Mouse (Mus musculus) forebrain, embryonic 11.5 days (tissue): ENCODE measurements around the gene Etfb. TPM values are rescaled to one million over a fixed set of nuclear protein-coding genes. Genes with fewer than 3 reads are reported as not detected.

Experiments used
- ATAC-seq: fragments of 200-750 bp; cut with Nextera tagmentation; replicated peaks from 2 replicates; pipeline ENCODE4 v1.8.0; 2017; ENCODE audit warnings: moderate TSS enrichment; ENCODE audit not compliant: low FRiP score
- DNase-seq: peaks from one replicate; pipeline ENCODE4 v3.0.0-alpha.2; 2017; ENCODE audit warnings: low spot score
- H3K27ac ChIP-seq: fragments of 300-500 bp; sonication (generic); 2 replicates; pipeline ENCODE4 v1.5.1; 2014; ENCODE audit warnings: low read depth, low read length
- H3K27me3 ChIP-seq: fragments of 300-500 bp; sonication (generic); 2 replicates; pipeline ENCODE4 v1.6.1; 2014; ENCODE audit warnings: mild to moderate bottlenecking, low read length, mixed read lengths; ENCODE audit not compliant: control insufficient read depth, insufficient read depth
- H3K36me3 ChIP-seq: fragments of 300-500 bp; sonication (generic); 2 replicates; pipeline ENCODE4 v1.6.1; 2014; ENCODE audit warnings: mild to moderate bottlenecking, low read length, moderate library complexity, mixed read lengths; ENCODE audit not compliant: control insufficient read depth, insufficient read depth
- H3K4me1 ChIP-seq: fragments of 300-500 bp; sonication (generic); replicated peaks from 2 replicates; pipeline ENCODE4 v1.6.1; 2014; ENCODE audit warnings: low read length, mixed read lengths; ENCODE audit not compliant: control insufficient read depth, insufficient read depth
- H3K4me2 ChIP-seq: fragments of 300-500 bp; sonication (generic); 2 replicates; pipeline ENCODE4 v1.6.1; 2014; ENCODE audit warnings: low read depth, mild to moderate bottlenecking, low read length, moderate library complexity, mixed read lengths; ENCODE audit not compliant: severe bottlenecking
- H3K4me3 ChIP-seq: fragments of 300-500 bp; sonication (generic); 2 replicates; pipeline ENCODE4 v1.5.1; 2014; ENCODE audit warnings: low read depth, low read length
- H3K9ac ChIP-seq: fragments of 300-500 bp; sonication (generic); 2 replicates; pipeline ENCODE4 v1.6.1; 2014; ENCODE audit warnings: low read length
- H3K9me3 ChIP-seq: fragments of 300-500 bp; sonication (generic); 2 replicates; pipeline ENCODE4 v1.6.1; 2016; ENCODE audit warnings: low read length, mixed read lengths; ENCODE audit not compliant: control insufficient read depth
- WGBS: fragments of 180-500 bp; shearing (Covaris S2); extraction: QIAGEN DNeasy Blood & Tissue Kit; methylation state at CpG from one replicate; pipeline ENCODE4 v1.1.7; 2014; 5-methylcytosine and 5-hydroxymethylcytosine counted together
- microRNA-seq: library from miRNA; unstranded; fragments of <30 nt; microRNA quantifications from one replicate; pipeline ENCODE4, GENCODE M21; 2016; ENCODE audit not compliant: insufficient number of aligned reads
- polyA plus RNA-seq: library from polyadenylated mRNA; unstranded; fragments of >200 nt; fragmentation: Nextera tagmentation; extraction: Ambion mirVana; gene quantifications from 2 replicates; pipeline ENCODE4 v1.2.1, GENCODE M21; 2014

Gene Etfb
- polyA plus RNA-seq, 1 experiment from 2014 or later, result 193 TPM

DNA sequence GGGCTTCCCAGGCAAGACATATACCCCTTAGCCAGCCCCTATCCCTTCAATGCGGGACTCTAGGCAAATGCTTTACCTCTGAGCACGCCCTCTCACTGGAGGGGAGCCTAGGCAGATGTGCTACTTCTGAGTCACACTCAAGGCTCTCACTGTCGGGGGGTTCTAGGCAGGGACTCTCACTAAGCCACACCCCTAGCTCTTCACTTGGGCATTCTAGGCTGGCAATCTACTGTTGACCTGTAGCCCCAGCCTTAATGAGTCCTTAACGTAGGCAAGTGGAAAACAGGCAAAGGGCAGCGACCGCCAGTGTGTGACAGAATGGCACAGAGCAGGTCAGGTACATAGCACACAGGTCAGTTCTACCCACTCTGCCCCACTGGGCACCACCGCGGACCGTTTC lies 47.0 kb downstream of the Etfb start:
- Histone ChIP-seq H3K27me3 (no peaks in the 10 kb centered on the region), H3K9me3 (no peaks in the 10 kb centered on the region), H3K9ac (no peak overlapping the region), H3K4me1 (peaks cover 3% of the 10 kb centered on the region; the same call in 1 of the 2 replicates), H3K4me3 (no peak overlapping the region), H3K27ac (no peak overlapping the region), H3K4me2 (no peak overlapping the region; the same call in 1 of the 2 replicates), H3K36me3 (no peaks in the 10 kb centered on the region)
- DNase-seq (no peak), ATAC-seq (no peak)
- WGBS, result 71% methylated on average over 9 of the region's 9 CpGs

DNA sequence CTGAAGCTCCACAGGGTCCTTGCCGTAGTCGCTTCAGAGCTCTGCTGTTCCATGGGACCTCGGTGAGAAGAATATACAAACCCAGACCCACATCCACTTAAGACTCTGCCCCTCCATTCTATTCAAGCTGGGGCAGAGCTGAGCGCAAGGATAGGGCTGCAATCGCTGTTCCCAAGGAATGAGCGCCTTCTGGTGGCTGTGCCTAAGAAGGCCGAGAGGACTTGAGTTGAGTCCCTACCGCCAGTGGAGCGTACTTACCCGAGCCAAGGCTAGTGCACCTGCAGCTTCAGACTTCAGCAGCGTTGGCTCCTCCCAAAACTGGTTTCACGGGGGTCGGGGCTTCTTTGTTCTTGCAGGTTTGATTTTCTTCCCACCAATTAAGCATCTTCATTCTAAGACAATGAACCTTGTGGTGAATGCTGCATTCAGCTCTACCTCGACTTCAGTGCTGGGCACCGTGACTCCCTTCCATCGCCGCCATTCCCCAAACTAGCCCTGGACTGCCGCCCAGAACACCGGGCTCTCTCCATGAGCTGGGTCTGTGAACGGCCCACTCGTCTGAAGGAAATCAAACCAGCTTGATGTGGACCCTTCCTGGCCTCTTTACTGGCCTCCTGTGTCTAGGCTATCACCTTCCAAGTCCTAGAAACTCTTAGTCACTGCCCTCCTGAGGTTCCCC lies 51.6 kb downstream of the Etfb start:
- 12% methylated on average over 21 of the region's 21 CpGs for WGBS
- no peak overlapping the region for H3K4me3 ChIP-seq

More for the DNA sequence above, 51.6 kb downstream of the Etfb start:
- DNase-seq (peak; percentile 70), ATAC-seq (peak; percentile 61)
- Histone ChIP-seq H3K27me3 (no peaks in the 10 kb centered on the region), H3K27ac (no peak overlapping the region), H3K4me1 (0 out of 2 replicates have a peak, but pooled peaks cover under 1% of the 10 kb centered on the region), H3K9me3 (0 out of 2 replicates have a peak, but pooled peaks cover 2% of the 10 kb centered on the region), H3K4me2 (peak overlapping the region; percentile 24; the same call in 1 of the 2 replicates), H3K36me3 (no peaks in the 10 kb centered on the region), H3K9ac (no peak overlapping the region)

Small RNA genes lying within 50 kb of the gene (microRNA-seq; reads per million reads assigned to microRNA genes)
- gene Mir7051, result not detected

Other genes starting within 250 kb of the Etfb start
- 13.8 and 14.5 TPM in 2 replicates for gene Zfp715, start 130.8 kb upstream of the Etfb start, polyA plus RNA-seq
- 0.16 and 0.23 TPM in 2 replicates for gene Siglecf, start 92.7 kb upstream of the Etfb start, polyA plus RNA-seq
- 0.04 TPM in 1 of 2 replicates, not detected in the other for gene Siglecg, start 35.9 kb upstream of the Etfb start, polyA plus RNA-seq
- gene Lim2, start 16.4 kb upstream of the Etfb start, polyA plus RNA-seq, result not detected in 2 replicates
- not detected in 2 replicates for gene Nkg7, start 7.0 kb upstream of the Etfb start, polyA plus RNA-seq
- not detected in 2 replicates for gene Cldnd2, start 3.3 kb upstream of the Etfb start, polyA plus RNA-seq
- not detected in 2 replicates for gene Gm45233, start within 50 bp of the Etfb start, polyA plus RNA-seq
- gene Vsig10l, start 19.1 kb downstream of the Etfb start, polyA plus RNA-seq, result 1.8 and 3.1 TPM in 2 replicates
- gene Iglon5, start 46.0 kb downstream of the Etfb start, polyA plus RNA-seq, result 2.0 and 2.7 TPM in 2 replicates
- gene 4931406B18Rik, start 61.9 kb downstream of the Etfb start, polyA plus RNA-seq, result not detected in 2 replicates
- 0.71 and 1.7 TPM in 2 replicates for gene Cd33, start 100.3 kb downstream of the Etfb start, polyA plus RNA-seq
- gene Zfp658, start 118.2 kb downstream of the Etfb start, polyA plus RNA-seq, result 6.7 and 6.8 TPM in 2 replicates
- 16.0 and 16.9 TPM in 2 replicates for gene Zfp719, start 135.5 kb downstream of the Etfb start, polyA plus RNA-seq
- 0.92 and 1.0 TPM in 2 replicates for gene Zfp819, start 163.1 kb downstream of the Etfb start, polyA plus RNA-seq
- gene Ceacam18, start 190.6 kb downstream of the Etfb start, polyA plus RNA-seq, result not detected in 2 replicates
- gene Siglece, start 216.1 kb downstream of the Etfb start, polyA plus RNA-seq, result 0.32 and 0.67 TPM in 2 replicates
- gene Ctu1, start 227.9 kb downstream of the Etfb start, polyA plus RNA-seq, result 13.7 and 14.3 TPM in 2 replicates
- not detected in 2 replicates for gene Klk14, start 246.3 kb downstream of the Etfb start, polyA plus RNA-seq